Mouse (Mus musculus): ENCODE data around the gene Nt5dc3.

GRCm38 (mm10) chr10:86886434-86886833 lies 107.6 kb downstream of the Nt5dc3 start:
- TF ChIP-seq CTCF (IDR thresholded peaks at IDR 0.05; ENCODE audit: control insufficient read depth, insufficient read depth, insufficient read length), result no peak
- no peak for TF ChIP-seq MYOG (IDR thresholded peaks at IDR 0.05; ENCODE audit: control insufficient read depth, extremely low read depth, insufficient read length)
